Mouse (Mus musculus) myocyte (in vitro differentiated cells): ENCODE measurements around the gene Gimd1.

Source experiments
- CEBPB ChIP-seq: IDR thresholded peaks from 2 replicates; pipeline ENCODE4 v1.6.1; 2011; ENCODE audit warnings: mild to moderate bottlenecking, moderate library complexity; ENCODE audit not compliant: poor library complexity, insufficient read depth, severe bottlenecking
- E2F4 ChIP-seq: IDR thresholded peaks from one replicate; pipeline ENCODE4 v1.6.1; 2011; ENCODE audit warnings: mild to moderate bottlenecking, control low read depth, moderate library complexity; ENCODE audit not compliant: insufficient read depth
- MAX ChIP-seq: IDR thresholded peaks from one replicate; pipeline ENCODE4 v1.6.1; 2011; ENCODE audit warnings: low read depth, mild to moderate bottlenecking, control low read depth
- MYOD1 ChIP-seq, 3 experiments: IDR thresholded peaks; one replicate each; pipeline ENCODE4 v1.6.1; 2011; ENCODE audit warnings: control low read depth in 2 of 3, low read depth in 2 of 3, mild to moderate bottlenecking in 2 of 3, moderate library complexity in 1 of 3; ENCODE audit not compliant: insufficient read length in 2 of 3, control insufficient read depth in 1 of 3
- POLR2A ChIP-seq: IDR thresholded peaks from one replicate; pipeline ENCODE4 v1.6.1; 2011; ENCODE audit warnings: low read depth, mild to moderate bottlenecking, control low read depth, moderate library complexity; ENCODE audit not compliant: insufficient read length
- POLR2AphosphoS2 ChIP-seq: IDR thresholded peaks from one replicate; pipeline ENCODE4 v1.6.1; 2011; ENCODE audit warnings: low read depth, control low read depth; ENCODE audit not compliant: insufficient read length
- TCF12 ChIP-seq: IDR thresholded peaks from one replicate; pipeline ENCODE4 v1.6.1; 2011; ENCODE audit warnings: mild to moderate bottlenecking, control low read depth; ENCODE audit not compliant: poor library complexity, insufficient read depth, severe bottlenecking
- TCF3 ChIP-seq: IDR thresholded peaks from one replicate; pipeline ENCODE4 v1.6.1; 2011; ENCODE audit warnings: low read depth, control low read depth; ENCODE audit not compliant: insufficient read length
- USF1 ChIP-seq: IDR thresholded peaks from one replicate; pipeline ENCODE4 v1.6.1; 2011; ENCODE audit warnings: low read depth, mild to moderate bottlenecking, control low read depth, moderate library complexity

- TF ChIP-seq POLR2A (no peak), E2F4 (no peak), MYOD1 (IDR thresholded peaks at IDR 0.05; ENCODE audit: control insufficient read depth in 1 of 3, insufficient read length in 2 of 3, low read depth in 2 of 3) (no peak), MAX (no peak), USF1 (no peak), TCF12 (no peak), CEBPB (no peak), POLR2AphosphoS2 (no peak), TCF3 (no peak)
Measured at GRCm38 (mm10) chr3:132646814-132647213, 17.2 kb downstream of the Gimd1 start.
